Mouse (Mus musculus) CH12.LX (cell line): ENCODE results near the gene Tgfa.

Source experiments
- CTCF ChIP-seq, 2 experiments: IDR thresholded peaks in 1 of 2; conservative IDR thresholded peaks in 1 of 2; 2 replicates each; pipeline ENCODE4 v1.5.1; 2011 to 2012; ENCODE audit warnings: low read depth in 2 of 2, low read length in 2 of 2, improper control_type of control experiment in 1 of 2, inconsistent platforms in 1 of 2, mild to moderate bottlenecking in 1 of 2, moderate library complexity in 1 of 2
- JUND ChIP-seq: conservative IDR thresholded peaks from 2 replicates; pipeline ENCODE4 v1.6.1; 2011; ENCODE audit warnings: low read depth, low read length, improper control_type of control experiment
- MEF2A ChIP-seq: IDR thresholded peaks from 2 replicates; pipeline ENCODE4 v1.6.1; 2014; ENCODE audit warnings: low read depth, mild to moderate bottlenecking, inconsistent platforms, low read length, improper control_type of control experiment, borderline replicate concordance
- PAX5 ChIP-seq: IDR thresholded peaks from 2 replicates; pipeline ENCODE4 v1.6.1; 2012; ENCODE audit warnings: low read length, inconsistent platforms, mixed read lengths
- RAD21 ChIP-seq: IDR thresholded peaks from 2 replicates; pipeline ENCODE4 v1.6.1; 2011; ENCODE audit warnings: low read depth, mild to moderate bottlenecking, low read length, improper control_type of control experiment, moderate library complexity

DNA sequence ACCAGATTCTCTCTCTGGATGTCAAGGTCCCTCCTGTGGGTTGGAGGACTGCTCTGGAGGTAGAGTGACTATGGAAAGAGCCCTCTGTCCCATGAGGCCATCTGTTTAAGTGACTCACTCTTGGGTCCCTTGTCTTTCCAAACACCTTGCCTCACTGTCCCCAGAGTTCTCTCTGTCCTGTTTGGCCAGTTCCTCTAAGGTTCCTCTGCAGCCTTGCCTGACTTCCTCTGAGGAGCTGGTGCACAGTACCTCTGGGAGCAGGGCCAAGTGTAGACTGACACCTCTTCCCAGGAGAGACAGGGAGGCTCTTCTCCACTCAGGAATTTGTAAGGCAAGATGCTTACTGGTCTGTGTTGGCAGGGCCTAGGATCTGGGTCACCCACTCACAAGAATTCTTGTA is 30.6 kb downstream of the Tgfa start:
- no peak for TF ChIP-seq CTCF (conservative IDR thresholded peaks at IDR 0.05 in 1 of 2, IDR thresholded peaks at IDR 0.05 in 1 of 2; ENCODE audit: low read depth in 2 of 2, low read length in 2 of 2)
- no peak for TF ChIP-seq MEF2A
- TF ChIP-seq JUND, result no peak
- no peak for TF ChIP-seq RAD21
- no peak for TF ChIP-seq PAX5
